Mouse (Mus musculus) hindbrain, embryonic 12.5 days (tissue): ENCODE data around the gene Apoh. TPM values are rescaled to one million over a fixed set of nuclear protein-coding genes. Genes with fewer than 3 reads are reported as not detected.

Experiments used
- ATAC-seq: fragments of 200-750 bp; cut with Nextera tagmentation; 2 replicates; pipeline ENCODE4 v1.8.0; 2017; ENCODE audit warnings: moderate TSS enrichment; ENCODE audit not compliant: low FRiP score
- H3K27ac ChIP-seq: fragments of 300-500 bp; sonication (generic); 2 replicates; pipeline ENCODE4 v1.5.1; 2016; ENCODE audit warnings: mild to moderate bottlenecking
- H3K27me3 ChIP-seq: fragments of 300-500 bp; sonication (generic); 2 replicates; pipeline ENCODE4 v1.6.1; 2016; ENCODE audit warnings: mild to moderate bottlenecking
- H3K36me3 ChIP-seq: fragments of 300-500 bp; sonication (generic); 2 replicates; pipeline ENCODE4 v1.6.1; 2016; ENCODE audit warnings: mild to moderate bottlenecking
- H3K4me1 ChIP-seq: fragments of 300-500 bp; sonication (generic); 2 replicates; pipeline ENCODE4 v1.6.1; 2016
- H3K4me2 ChIP-seq: fragments of 300-500 bp; sonication (generic); replicated peaks from 2 replicates; pipeline ENCODE4 v1.6.1; 2016; ENCODE audit warnings: mild to moderate bottlenecking
- H3K4me3 ChIP-seq: fragments of 300-500 bp; sonication (generic); 2 replicates; pipeline ENCODE4 v1.5.1; 2016; ENCODE audit warnings: mild to moderate bottlenecking
- H3K9ac ChIP-seq: fragments of 300-500 bp; sonication (generic); 2 replicates; pipeline ENCODE4 v1.6.1; 2016; ENCODE audit warnings: mild to moderate bottlenecking, moderate library complexity
- H3K9me3 ChIP-seq: fragments of 300-500 bp; sonication (generic); replicated peaks from 2 replicates; pipeline ENCODE4 v1.6.1; 2016; ENCODE audit warnings: mild to moderate bottlenecking
- WGBS: fragments of 180-500 bp; shearing (Covaris S2); methylation state at CpG from one replicate; pipeline ENCODE4 v1.1.7; 2016; 5-methylcytosine and 5-hydroxymethylcytosine counted together
- polyA plus RNA-seq: library from polyadenylated mRNA; unstranded; fragments of >200 nt; fragmentation: Nextera tagmentation; extraction: Ambion mirVana; gene quantifications from 2 replicates; pipeline ENCODE4 v1.2.1, GENCODE M21; 2016

The Apoh gene
- 0.18 TPM in 1 of 2 replicates, not detected in the other for polyA plus RNA-seq

GRCm38 (mm10) chr11:108342781-108343768 lies at the start of gene Apoh:
Apoh (plus strand) TSS chr11:108343354.
- H3K9ac ChIP-seq = peak within 1 kb of the TSS; percentile 77

GRCm38 (mm10) chr11:108293843-108294242 lies 49.3 kb upstream of the Apoh start:
- H3K9me3 ChIP-seq = no peaks in the 10 kb centered on the region
- H3K4me1 ChIP-seq = no peaks in the 10 kb centered on the region
- no peak overlapping the region for H3K9ac ChIP-seq
- H3K36me3 ChIP-seq = no peaks in the 10 kb centered on the region
- WGBS = 67% methylated on average over 3 of the region's 3 CpGs
- no peak overlapping the region for H3K4me2 ChIP-seq
- H3K4me3 ChIP-seq = no peak overlapping the region
- ATAC-seq = no peak
- no peak overlapping the region for H3K27ac ChIP-seq
- no peaks in the 10 kb centered on the region; the same call in 1 of the 2 replicates for H3K27me3 ChIP-seq

More at GRCm38 (mm10) chr11:108342781-108343768, at the start of gene Apoh:
- no peaks in the 10 kb centered on the region for H3K9me3 ChIP-seq
- peak; percentile 76 for ATAC-seq
- H3K4me3 ChIP-seq = peak within 1 kb of the TSS; percentile 60
- peak within 1 kb of the TSS; percentile 96 for H3K4me2 ChIP-seq
- peaks cover 20% of the 10 kb centered on the region for H3K27me3 ChIP-seq
- under 1% methylated on average over 74 of the region's 75 CpGs for WGBS
- no peaks in the 10 kb centered on the region for H3K36me3 ChIP-seq
- H3K4me1 ChIP-seq = peaks cover 24% of the 10 kb centered on the region
- H3K27ac ChIP-seq = peak within 1 kb of the TSS; percentile 84

GRCm38 (mm10) chr11:108294305-108294813 lies 48.8 kb upstream of the Apoh start:
- ATAC-seq = no peak
- WGBS = 96% methylated on average over 12 of the region's 12 CpGs
- Histone ChIP-seq H3K4me3 (no peak overlapping the region), H3K27me3 (no peaks in the 10 kb centered on the region; the same call in 1 of the 2 replicates), H3K36me3 (no peaks in the 10 kb centered on the region), H3K27ac (no peak overlapping the region), H3K9me3 (no peaks in the 10 kb centered on the region), H3K4me1 (no peaks in the 10 kb centered on the region), H3K4me2 (no peak overlapping the region), H3K9ac (no peak overlapping the region)

GRCm38 (mm10) chr11:108295373-108295772 lies 47.8 kb upstream of the Apoh start:
- Histone ChIP-seq H3K4me3 (no peak overlapping the region), H3K4me1 (no peaks in the 10 kb centered on the region), H3K27me3 (no peaks in the 10 kb centered on the region; the same call in 1 of the 2 replicates), H3K36me3 (no peaks in the 10 kb centered on the region), H3K27ac (no peak overlapping the region), H3K9me3 (no peaks in the 10 kb centered on the region), H3K9ac (no peak overlapping the region), H3K4me2 (no peak overlapping the region)
- no peak for ATAC-seq

GRCm38 (mm10) chr11:108297956-108298355 lies 45.2 kb upstream of the Apoh start:
- 67% methylated on average over 8 of the region's 8 CpGs for WGBS
- no peak overlapping the region for H3K9ac ChIP-seq
- H3K9me3 ChIP-seq = no peaks in the 10 kb centered on the region
- no peaks in the 10 kb centered on the region for H3K36me3 ChIP-seq
- no peak overlapping the region for H3K27ac ChIP-seq
- H3K4me2 ChIP-seq = no peak overlapping the region
- H3K27me3 ChIP-seq = no peaks in the 10 kb centered on the region
- ATAC-seq = no peak
- H3K4me1 ChIP-seq = peaks cover 2% of the 10 kb centered on the region; the same call in 1 of the 2 replicates
- H3K4me3 ChIP-seq = no peak overlapping the region

GRCm38 (mm10) chr11:108299913-108300312 lies 43.2 kb upstream of the Apoh start:
- H3K27me3 ChIP-seq = no peaks in the 10 kb centered on the region
- WGBS = 86% methylated on average over 10 of the region's 10 CpGs
- H3K9ac ChIP-seq = no peak overlapping the region
- H3K27ac ChIP-seq = no peak overlapping the region
- no peaks in the 10 kb centered on the region for H3K36me3 ChIP-seq
- peaks cover 2% of the 10 kb centered on the region; the same call in 1 of the 2 replicates for H3K4me1 ChIP-seq
- H3K4me3 ChIP-seq = no peak overlapping the region
- no peak overlapping the region for H3K4me2 ChIP-seq
- no peaks in the 10 kb centered on the region for H3K9me3 ChIP-seq
- no peak for ATAC-seq

- Histone ChIP-seq H3K36me3 (no peaks in the 10 kb centered on the region), H3K4me2 (no peak overlapping the region), H3K27me3 (no peaks in the 10 kb centered on the region), H3K9me3 (no peaks in the 10 kb centered on the region), H3K27ac (no peak overlapping the region), H3K9ac (no peak overlapping the region), H3K4me1 (peaks cover 2% of the 10 kb centered on the region; the same call in 1 of the 2 replicates), H3K4me3 (no peak overlapping the region)
- ATAC-seq = no peak
- 95% methylated on average over 1 of the region's 1 CpGs for WGBS
Observed at GRCm38 (mm10) chr11:108300443-108300842, 42.7 kb upstream of the Apoh start.

GRCm38 (mm10) chr11:108301036-108301435 lies 42.1 kb upstream of the Apoh start:
- Histone ChIP-seq H3K4me2 (no peak overlapping the region), H3K4me3 (no peak overlapping the region), H3K36me3 (no peaks in the 10 kb centered on the region), H3K9me3 (no peaks in the 10 kb centered on the region), H3K4me1 (peaks cover 2% of the 10 kb centered on the region; the same call in 1 of the 2 replicates), H3K27ac (no peak overlapping the region), H3K9ac (no peak overlapping the region), H3K27me3 (no peaks in the 10 kb centered on the region)
- 84% methylated on average over 6 of the region's 6 CpGs for WGBS
- no peak for ATAC-seq

- no peak for ATAC-seq
Observed at GRCm38 (mm10) chr11:108301796-108302490, 41.2 kb upstream of the Apoh start.

GRCm38 (mm10) chr11:108303787-108304186 lies 39.4 kb upstream of the Apoh start:
- Histone ChIP-seq H3K4me1 (peaks cover 8% of the 10 kb centered on the region; the same call in 1 of the 2 replicates), H3K9me3 (no peaks in the 10 kb centered on the region), H3K36me3 (no peaks in the 10 kb centered on the region), H3K9ac (no peak overlapping the region), H3K27ac (no peak overlapping the region), H3K27me3 (no peaks in the 10 kb centered on the region), H3K4me3 (no peak overlapping the region), H3K4me2 (no peak overlapping the region)
- WGBS = 93% methylated on average over 4 of the region's 4 CpGs
- no peak for ATAC-seq

More at GRCm38 (mm10) chr11:108301796-108302490, 41.2 kb upstream of the Apoh start:
- H3K36me3 ChIP-seq = no peaks in the 10 kb centered on the region
- H3K27ac ChIP-seq = no peak overlapping the region
- peaks cover 7% of the 10 kb centered on the region; the same call in 1 of the 2 replicates for H3K4me1 ChIP-seq
- no peaks in the 10 kb centered on the region for H3K27me3 ChIP-seq
- H3K4me2 ChIP-seq = no peak overlapping the region
- 79% methylated on average over 10 of the region's 10 CpGs for WGBS
- no peak overlapping the region for H3K4me3 ChIP-seq
- no peaks in the 10 kb centered on the region for H3K9me3 ChIP-seq
- H3K9ac ChIP-seq = no peak overlapping the region

- Histone ChIP-seq H3K9me3 (no peaks in the 10 kb centered on the region), H3K4me3 (no peak overlapping the region), H3K36me3 (no peaks in the 10 kb centered on the region), H3K4me1 (peaks cover 6% of the 10 kb centered on the region; the same call in 1 of the 2 replicates), H3K4me2 (no peak overlapping the region), H3K9ac (no peak overlapping the region), H3K27me3 (no peaks in the 10 kb centered on the region), H3K27ac (no peak overlapping the region)
- WGBS = 81% methylated on average over 7 of the region's 7 CpGs
- no peak for ATAC-seq
Observed at GRCm38 (mm10) chr11:108307258-108307657, 35.9 kb upstream of the Apoh start.

- no peak for ATAC-seq
- no peaks in the 10 kb centered on the region for H3K9me3 ChIP-seq
- WGBS = 94% methylated on average over 5 of the region's 5 CpGs
- H3K36me3 ChIP-seq = no peaks in the 10 kb centered on the region
- H3K27me3 ChIP-seq = no peaks in the 10 kb centered on the region
- H3K9ac ChIP-seq = no peak overlapping the region
- 0 out of 2 replicates have a peak, but pooled peaks cover 6% of the 10 kb centered on the region for H3K4me1 ChIP-seq
- H3K4me2 ChIP-seq = no peak overlapping the region
- no peak overlapping the region for H3K4me3 ChIP-seq
- H3K27ac ChIP-seq = no peak overlapping the region
Observed at GRCm38 (mm10) chr11:108308253-108308652, 34.9 kb upstream of the Apoh start.
